Mouse (Mus musculus) gastrocnemius, adult 8-10 months (tissue): ENCODE data around the gene Akap14. TPM values are rescaled to one million over a fixed set of nuclear protein-coding genes. Genes with fewer than 3 reads are reported as not detected.
"Not testable (repeated sequence)": the region's sequence is repeated elsewhere in the genome, so short reads cannot be mapped to it uniquely, and the experiment has no call there.

Experiments used
- DNase-seq, 2 experiments: peaks; one replicate each; pipeline ENCODE4 v3.0.0; 2022; ENCODE audit warnings: low spot score in 2 of 2
- total RNA-seq, 4 experiments: library from RNA; stranded (reverse); gene quantifications; 2 replicates each; pipeline ENCODE4 v1.2.4; 2022

Akap14 gene
- total RNA-seq, result not detected

GRCm38 (mm10) chrX:37168742-37169141, at the start of gene Akap14:
Akap14 (minus strand) TSS chrX:37168842.
- DNase-seq, result no peak

DNA sequence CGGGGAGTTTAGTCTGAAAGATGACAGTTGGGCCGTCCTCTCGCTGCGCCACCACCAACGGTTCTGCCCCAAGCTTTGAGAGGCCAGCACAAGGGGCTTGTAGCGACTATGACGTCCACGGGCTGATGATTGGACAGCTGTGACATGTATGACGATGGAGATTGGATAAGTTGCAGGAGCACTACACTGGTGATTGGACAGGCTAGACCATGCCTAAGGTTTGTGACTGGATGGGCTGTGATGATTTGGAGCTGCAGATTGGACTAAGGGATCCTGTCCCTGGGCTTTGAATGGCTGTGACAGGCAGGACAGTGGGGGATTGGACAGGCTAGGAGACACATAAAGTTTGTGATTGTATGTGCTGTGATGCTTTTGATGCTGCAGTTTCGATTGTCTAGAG, 42.3 kb upstream of the Akap14 start, which contains the start of gene Gm9:
TSS of gene Gm9 (minus strand) at position 101 of the 400 bp plus-strand sequence.
- DNase-seq, result no peak

DNA sequence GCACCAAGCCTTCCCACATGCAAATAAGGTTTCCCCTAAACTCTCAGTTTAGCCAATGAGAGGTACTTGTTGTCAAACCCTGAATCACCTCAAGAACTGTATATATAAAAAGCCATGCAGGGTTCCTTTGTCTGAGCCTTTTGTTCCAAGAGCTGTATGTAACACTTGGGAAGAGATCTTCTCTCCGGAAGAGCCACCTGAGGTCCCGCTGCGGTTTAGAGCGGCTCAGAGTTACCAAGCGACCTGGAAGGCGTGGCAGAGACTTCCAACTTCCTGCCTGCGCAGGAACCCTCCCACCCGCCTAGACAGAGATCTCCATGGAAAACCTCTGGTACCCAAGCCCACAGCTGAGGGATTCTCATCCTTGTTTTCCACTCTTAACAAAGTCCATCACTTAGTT, 30.0 kb upstream of the Akap14 start:
- DNase-seq, result no peak

DNA sequence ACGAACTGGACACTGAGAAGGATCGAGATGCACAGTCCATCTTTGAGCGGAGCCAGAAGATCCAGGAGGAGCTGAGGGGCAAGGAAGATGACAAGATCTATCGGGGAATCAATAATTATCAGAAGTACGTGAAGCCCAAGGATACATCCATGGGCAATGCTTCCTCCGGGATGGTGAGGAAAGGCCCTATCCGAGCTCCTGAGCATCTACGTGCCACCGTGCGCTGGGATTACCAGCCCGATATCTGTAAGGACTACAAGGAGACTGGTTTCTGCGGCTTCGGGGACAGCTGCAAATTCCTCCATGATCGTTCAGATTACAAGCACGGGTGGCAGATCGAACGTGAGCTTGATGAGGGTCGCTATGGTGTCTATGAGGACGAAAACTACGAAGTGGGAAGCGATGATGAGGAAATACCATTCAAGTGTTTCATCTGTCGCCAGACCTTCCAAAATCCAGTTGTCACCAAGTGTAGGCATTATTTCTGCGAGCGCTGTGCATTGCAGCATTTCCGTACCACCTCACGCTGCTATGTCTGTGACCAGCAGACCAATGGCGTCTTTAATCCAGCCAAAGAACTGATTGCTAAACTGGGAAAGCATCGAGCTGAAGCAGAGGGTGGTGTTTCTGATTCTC, 23.2 kb upstream of the Akap14 start:
- no peak for DNase-seq

GRCm38 (mm10) chrX:37191105-37191743, 22.6 kb upstream of the Akap14 start, which contains the start of the genes Ndufa1 and Rnf113a1:
Ndufa1 (minus strand) TSS chrX:37191163.
Rnf113a1 (plus strand) TSS chrX:37191245.
- DNase-seq, result peak; percentile 40 to 52

- no peak for DNase-seq
Measured at GRCm38 (mm10) chrX:37190755-37191104, 22.1 kb upstream of the Akap14 start.

GRCm38 (mm10) chrX:37184401-37184800, 15.8 kb upstream of the Akap14 start:
- not testable (repeated sequence) for DNase-seq

DNA sequence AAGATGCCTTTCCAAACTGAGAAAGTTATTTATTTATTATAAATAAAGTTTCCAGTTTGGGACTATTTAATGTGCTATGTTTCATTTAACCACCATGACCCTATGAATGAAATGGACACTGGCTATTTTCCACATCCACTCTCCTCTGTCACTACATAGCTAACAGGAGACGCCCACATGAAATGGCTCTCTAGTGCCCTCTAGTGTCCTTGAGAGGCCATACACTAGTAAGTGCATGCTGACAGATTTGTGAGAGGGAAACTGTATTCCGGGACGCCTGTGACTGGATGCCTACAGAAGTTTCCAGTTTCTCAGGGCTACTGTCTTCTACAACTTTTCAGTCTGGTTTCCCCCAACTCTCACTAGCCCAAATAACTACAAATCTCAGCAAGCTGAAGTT, 1.6 kb downstream of the Akap14 start:
- DNase-seq, result no peak

- no peak for DNase-seq
Measured at GRCm38 (mm10) chrX:37163115-37163514, 5.5 kb downstream of the Akap14 start.

DNA sequence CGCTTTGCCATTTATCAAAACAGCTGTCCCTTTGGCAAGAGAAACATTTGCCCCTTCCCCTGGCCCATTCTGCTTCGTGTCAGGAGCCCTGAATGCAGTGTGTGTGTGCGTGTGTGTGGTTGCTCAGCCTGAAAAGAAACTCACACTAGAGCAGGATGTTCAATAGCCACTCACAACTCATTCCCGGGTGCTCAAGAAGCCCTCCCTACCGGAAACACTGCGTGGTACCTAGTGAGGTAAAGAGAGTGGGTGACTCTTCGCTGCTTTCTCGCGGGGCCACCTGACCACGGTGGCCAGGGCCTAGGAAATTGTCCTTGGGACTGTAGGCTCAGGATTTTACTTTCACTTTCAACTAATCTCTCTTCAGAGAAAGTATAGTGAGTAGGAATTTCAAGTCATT, 7.5 kb downstream of the Akap14 start:
- no peak for DNase-seq

- DNase-seq, result no peak
Measured at GRCm38 (mm10) chrX:37157839-37158238, 10.8 kb downstream of the Akap14 start.

- no peak for DNase-seq
Measured at GRCm38 (mm10) chrX:37144954-37145353, 23.7 kb downstream of the Akap14 start.

DNA sequence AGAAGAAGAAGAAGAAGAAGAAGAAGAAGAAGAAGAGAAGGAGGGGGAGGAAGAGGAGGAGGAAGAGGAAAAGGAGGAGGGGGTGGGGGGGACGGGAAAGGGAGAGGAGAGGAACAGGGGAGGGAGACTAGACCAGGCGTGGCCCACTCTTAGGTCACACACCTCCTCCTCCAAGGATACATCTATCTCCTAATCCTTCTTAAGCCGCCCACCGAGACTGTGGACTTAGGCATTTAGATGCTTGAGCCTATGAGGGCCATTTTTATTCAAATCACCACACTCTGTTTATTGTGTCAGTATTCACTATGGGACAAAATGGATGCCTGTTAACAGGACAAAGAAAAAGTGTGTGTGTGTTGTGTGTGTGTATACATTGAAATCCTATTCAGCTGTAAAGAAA, 24.1 kb downstream of the Akap14 start:
- DNase-seq, result not testable (repeated sequence)

GRCm38 (mm10) chrX:37141732-37142131, 26.9 kb downstream of the Akap14 start:
- DNase-seq, result no peak

DNA sequence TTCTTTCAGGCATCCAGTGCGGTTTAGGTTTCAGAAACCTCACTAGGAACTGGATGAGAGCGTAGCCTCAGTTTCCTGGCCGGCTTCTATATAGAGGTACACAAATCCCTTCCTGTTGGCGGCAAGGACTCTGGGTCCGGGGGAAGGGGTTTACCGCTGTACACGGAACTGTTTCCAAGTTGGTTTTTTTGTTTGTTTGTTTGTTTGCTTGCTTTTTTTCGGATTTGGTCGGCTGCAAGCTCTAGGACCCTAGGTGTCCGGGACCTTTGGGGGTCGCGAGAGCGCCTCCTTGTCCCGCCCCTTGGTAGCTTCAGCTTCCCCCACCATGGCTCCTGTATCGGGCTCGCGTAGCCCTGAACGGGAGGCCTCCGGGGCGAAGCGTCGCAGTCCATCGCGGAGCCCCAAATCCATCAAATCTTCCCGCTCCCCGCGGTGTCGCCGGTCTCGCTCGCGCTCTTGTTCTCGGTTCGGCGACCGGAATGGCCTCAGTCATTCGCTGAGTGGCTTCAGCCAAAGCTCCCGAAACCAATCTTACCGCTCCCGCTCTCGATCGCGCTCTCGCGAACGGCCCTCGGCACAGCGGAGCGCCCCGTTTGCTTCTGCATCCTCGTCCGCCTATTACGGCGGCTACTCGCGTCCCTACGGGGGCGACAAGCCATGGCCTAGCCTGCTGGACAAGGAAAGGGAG, 41.8 kb downstream of the Akap14 start, which contains the start of gene Nkap:
TSS of gene Nkap (plus strand) at position 125 of the 688 bp plus-strand sequence.
- peak; percentile 29 to 37 for DNase-seq

DNA sequence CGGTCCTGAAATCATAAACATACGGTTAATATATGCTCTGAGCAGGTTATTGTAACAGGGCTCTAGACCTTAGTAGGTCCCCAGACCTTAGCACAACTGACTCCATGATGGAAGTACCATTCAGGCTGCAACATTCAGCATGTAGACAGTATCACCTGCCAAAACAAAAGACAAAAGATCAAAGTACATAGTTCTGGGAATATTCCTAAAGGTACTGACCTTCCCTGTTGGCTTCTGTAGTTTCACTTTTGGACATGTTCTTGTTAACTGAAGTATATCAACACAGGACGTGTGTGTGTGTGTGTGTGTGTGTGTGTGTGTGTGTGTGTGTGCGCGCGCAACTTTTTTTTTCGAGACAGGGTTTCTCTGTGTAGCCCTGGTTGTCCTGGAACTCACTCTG, 43.1 kb downstream of the Akap14 start:
- DNase-seq, result no peak

- no peak for DNase-seq
Measured at GRCm38 (mm10) chrX:37120212-37120611, 48.4 kb downstream of the Akap14 start.

GRCm38 (mm10) chrX:37119585-37119984, 49.1 kb downstream of the Akap14 start:
- DNase-seq, result no peak

DNA sequence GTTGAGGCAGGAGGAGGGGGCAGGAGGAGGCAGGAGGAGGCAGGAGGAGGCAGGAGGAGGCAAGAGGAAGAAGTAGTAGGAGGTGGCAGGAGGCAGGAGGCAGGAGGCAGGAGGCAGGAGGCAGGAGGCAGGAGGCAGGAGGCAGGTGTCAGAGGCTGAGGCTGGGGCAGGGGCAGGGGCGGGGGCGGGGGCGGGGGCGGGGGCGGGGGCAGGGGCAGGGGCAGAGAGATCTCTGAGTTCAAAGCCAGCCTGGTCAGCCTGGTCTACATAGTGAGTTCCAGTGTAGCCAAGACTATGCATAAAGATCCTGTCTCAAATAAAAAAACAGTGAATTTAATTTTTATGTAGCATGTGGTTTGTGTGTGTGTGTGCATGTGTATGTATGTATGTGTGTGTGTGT, 51.6 kb downstream of the Akap14 start:
- DNase-seq, result no peak

DNA sequence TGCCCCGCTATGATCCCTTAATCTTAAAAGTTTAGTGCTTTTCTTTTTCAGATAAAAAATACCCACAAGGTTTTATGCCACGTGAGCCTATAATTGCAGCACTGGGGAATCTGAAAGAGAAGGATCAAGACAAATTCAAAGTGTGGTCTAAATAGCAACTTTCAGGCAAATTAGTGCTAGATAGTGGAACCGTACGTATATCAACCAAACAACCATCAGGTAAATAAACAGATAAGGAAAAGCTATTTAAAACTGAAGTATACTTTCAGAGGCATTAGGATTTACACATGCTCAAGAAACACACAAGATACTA, 57.8 kb downstream of the Akap14 start:
- DNase-seq, result no peak

DNA sequence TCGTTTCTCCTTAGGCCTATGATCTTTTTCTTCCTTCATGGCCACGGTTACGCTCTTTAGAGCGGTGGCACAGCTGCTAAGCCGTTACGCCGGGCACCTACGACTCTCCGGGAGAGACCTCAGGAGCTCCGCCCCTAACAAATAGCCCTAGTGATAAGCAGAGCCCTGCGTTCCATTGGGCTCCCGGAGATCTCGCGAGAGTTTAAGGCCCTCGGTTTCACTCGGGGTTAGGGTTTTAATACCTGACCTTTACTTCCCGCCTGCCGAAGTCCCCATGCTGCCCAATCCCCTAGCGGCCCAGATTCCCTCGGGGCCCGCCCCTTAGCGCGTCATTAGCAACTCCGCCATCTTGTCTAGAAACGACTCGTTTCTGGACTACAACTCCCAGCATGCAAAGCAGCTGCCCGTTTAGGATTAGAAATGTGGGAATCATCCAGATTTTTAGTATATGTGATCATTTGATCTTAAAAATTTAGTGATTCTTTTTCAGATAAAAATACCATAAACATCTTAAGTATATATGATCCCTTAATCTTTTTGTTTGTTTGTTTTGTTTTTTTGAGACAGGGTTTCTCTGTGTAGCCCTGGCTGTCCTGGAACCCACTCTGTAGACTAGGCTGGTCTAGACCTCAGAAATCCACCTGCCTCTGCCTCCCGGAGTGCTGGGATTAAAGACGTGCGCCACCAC, 58.3 kb downstream of the Akap14 start, which contains the start of gene Upf3b:
TSS of gene Upf3b (minus strand) at position 130 of the 688 bp plus-strand sequence.
- peak; percentile 84 to 90 for DNase-seq
